Mouse (Mus musculus) neural tube, embryonic 12.5 days (tissue): ENCODE data around the gene Atg2a. TPM values are rescaled to one million over a fixed set of nuclear protein-coding genes. Genes with fewer than 3 reads are reported as not detected.
"Not testable (repeated sequence)": the region's sequence is repeated elsewhere in the genome, so short reads cannot be mapped to it uniquely, and the experiment has no call there.

Source experiments
- ATAC-seq: fragments of 200-750 bp; cut with Nextera tagmentation; 2 replicates; pipeline ENCODE4 v1.8.0; 2017; ENCODE audit warnings: low read depth, mild to moderate bottlenecking, moderate TSS enrichment, moderate library complexity; ENCODE audit not compliant: low FRiP score
- H3K27ac ChIP-seq: fragments of 300-500 bp; sonication (generic); 2 replicates; pipeline ENCODE4 v1.5.1; 2016
- H3K27me3 ChIP-seq: fragments of 300-500 bp; sonication (generic); replicated peaks from 2 replicates; pipeline ENCODE4 v1.6.1; 2016; ENCODE audit warnings: mild to moderate bottlenecking
- H3K36me3 ChIP-seq: fragments of 300-500 bp; sonication (generic); 2 replicates; pipeline ENCODE4 v1.6.1; 2016; ENCODE audit warnings: mild to moderate bottlenecking
- H3K4me1 ChIP-seq: fragments of 300-500 bp; sonication (generic); 2 replicates; pipeline ENCODE4 v1.6.1; 2016
- H3K4me2 ChIP-seq: fragments of 300-500 bp; sonication (generic); replicated peaks from 2 replicates; pipeline ENCODE4 v1.6.1; 2016; ENCODE audit warnings: mild to moderate bottlenecking
- H3K4me3 ChIP-seq: fragments of 300-500 bp; sonication (generic); 2 replicates; pipeline ENCODE4 v1.5.1; 2016
- H3K9ac ChIP-seq: fragments of 300-500 bp; sonication (generic); 2 replicates; pipeline ENCODE4 v1.6.1; 2016; ENCODE audit warnings: mild to moderate bottlenecking
- H3K9me3 ChIP-seq: fragments of 300-500 bp; sonication (generic); 2 replicates; pipeline ENCODE4 v1.6.1; 2016; ENCODE audit warnings: mild to moderate bottlenecking
- WGBS: fragments of 180-500 bp; shearing (Covaris S2); methylation state at CpG from one replicate; pipeline ENCODE4 v1.1.7; 2016; 5-methylcytosine and 5-hydroxymethylcytosine counted together
- polyA plus RNA-seq: library from polyadenylated mRNA; unstranded; fragments of >200 nt; fragmentation: Nextera tagmentation; extraction: Ambion mirVana; gene quantifications from 2 replicates; pipeline ENCODE4 v1.2.1, GENCODE M21; 2016

The Atg2a gene
- polyA plus RNA-seq, 1 experiment from 2014 or later = 14.7 TPM

DNA sequence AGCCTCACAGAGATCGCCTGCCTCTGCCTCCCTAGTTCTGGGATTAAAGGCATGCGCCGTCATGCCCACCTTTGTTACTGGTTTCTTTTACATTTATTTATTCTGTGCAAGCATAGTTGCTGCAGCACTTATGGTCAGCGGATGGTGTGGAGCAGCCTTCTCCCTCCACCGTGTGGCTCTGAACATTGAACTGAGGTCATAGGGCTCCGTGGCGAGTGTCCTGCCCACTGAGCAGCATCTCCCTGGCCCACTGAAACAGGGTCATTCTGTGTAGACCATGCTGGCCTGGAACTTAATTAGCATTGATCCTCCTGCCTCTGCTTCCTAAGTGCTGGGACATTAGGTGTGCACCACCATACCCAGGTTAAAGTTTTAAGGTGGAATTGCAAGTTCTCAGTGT lies 39.1 kb downstream of the Atg2a start:
- Histone ChIP-seq H3K9me3 (no peaks in the 10 kb centered on the region), H3K9ac (no peak overlapping the region; the same call in 1 of the 2 replicates), H3K4me3 (no peak overlapping the region), H3K27me3 (no peaks in the 10 kb centered on the region), H3K4me2 (no peak overlapping the region), H3K27ac (no peak overlapping the region), H3K4me1 (peaks cover 31% of the 10 kb centered on the region), H3K36me3 (peaks cover 55% of the 10 kb centered on the region)
- WGBS = 88% methylated on average over 7 of the region's 7 CpGs
- ATAC-seq = no peak

DNA sequence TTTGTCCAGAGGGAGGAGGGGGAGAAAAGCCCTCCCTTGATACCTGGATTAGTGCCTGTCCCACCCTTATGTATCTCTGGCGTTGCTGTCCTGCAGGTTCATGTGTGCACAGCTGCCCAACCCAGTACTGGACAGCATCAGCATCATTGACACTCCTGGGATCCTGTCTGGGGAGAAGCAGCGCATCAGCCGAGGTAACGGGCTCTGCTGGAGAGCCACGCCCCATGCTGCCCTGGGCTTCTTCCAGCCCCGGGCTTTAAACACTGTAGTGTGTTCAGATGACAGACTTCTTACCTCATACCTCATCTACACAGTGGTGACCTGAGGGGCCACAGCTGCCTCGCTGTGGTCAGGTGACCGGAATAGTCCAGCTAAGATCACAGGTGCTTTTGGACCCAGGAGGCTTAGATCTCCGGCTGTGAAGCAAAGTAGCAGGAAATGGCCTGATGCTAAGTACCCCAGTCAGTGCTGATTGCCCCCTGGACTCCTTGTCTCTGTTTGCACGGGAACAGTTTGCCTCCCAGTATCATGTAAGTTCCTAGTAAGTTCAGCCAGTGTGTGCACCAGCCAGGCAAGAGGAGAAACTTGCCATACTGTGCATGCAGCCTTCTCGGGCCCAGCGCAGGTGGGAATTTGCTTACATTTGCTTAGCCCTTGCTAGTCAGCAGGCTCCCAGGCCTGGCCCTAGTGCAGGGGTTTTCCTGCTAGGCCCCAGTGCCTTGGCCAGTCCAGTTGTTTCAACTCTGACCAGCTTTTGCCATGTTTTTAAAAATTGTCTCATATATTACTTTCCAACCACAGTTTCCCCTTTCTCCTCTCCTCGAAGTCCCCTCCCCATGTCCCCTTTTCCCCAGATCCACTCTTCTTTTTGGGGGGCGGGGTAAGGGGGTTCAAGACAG lies 39.9 kb downstream of the Atg2a start:
- H3K4me3 ChIP-seq = no peak overlapping the region
- ATAC-seq = no peak
- H3K27me3 ChIP-seq = no peaks in the 10 kb centered on the region
- peaks cover 62% of the 10 kb centered on the region for H3K36me3 ChIP-seq
- no peak overlapping the region; the same call in 1 of the 2 replicates for H3K9ac ChIP-seq
- peaks cover 29% of the 10 kb centered on the region for H3K4me1 ChIP-seq
- H3K27ac ChIP-seq = no peak overlapping the region
- H3K4me2 ChIP-seq = no peak overlapping the region
- 85% methylated on average over 14 of the region's 14 CpGs for WGBS
- no peaks in the 10 kb centered on the region for H3K9me3 ChIP-seq

DNA sequence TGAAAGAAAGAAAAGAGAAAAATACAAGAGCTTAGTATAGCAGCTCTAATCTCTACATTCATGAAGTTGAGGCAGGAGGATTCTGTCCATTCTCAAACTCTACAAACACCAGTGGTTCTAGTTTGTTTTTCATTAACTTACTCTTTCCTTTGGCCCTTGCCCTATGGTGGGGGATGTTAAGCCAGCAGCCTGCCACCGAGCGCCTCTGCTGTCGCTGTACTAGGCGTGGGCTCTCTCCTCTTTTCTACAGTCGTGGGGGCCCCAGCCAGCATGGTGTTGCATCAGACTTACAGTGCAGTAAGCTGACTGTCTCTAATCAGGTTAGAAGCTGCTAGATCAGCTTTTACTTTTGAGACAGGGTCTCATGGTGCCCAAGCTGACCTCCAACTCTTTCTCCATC lies 41.5 kb downstream of the Atg2a start:
- H3K4me1 ChIP-seq = peaks cover 25% of the 10 kb centered on the region
- no peaks in the 10 kb centered on the region for H3K9me3 ChIP-seq
- WGBS = 88% methylated on average over 5 of the region's 5 CpGs
- no peak for ATAC-seq
- H3K36me3 ChIP-seq = peaks cover 75% of the 10 kb centered on the region
- H3K27me3 ChIP-seq = no peaks in the 10 kb centered on the region
- no peak overlapping the region for H3K4me2 ChIP-seq
- no peak overlapping the region for H3K27ac ChIP-seq
- no peak overlapping the region for H3K4me3 ChIP-seq
- H3K9ac ChIP-seq = no peak overlapping the region

DNA sequence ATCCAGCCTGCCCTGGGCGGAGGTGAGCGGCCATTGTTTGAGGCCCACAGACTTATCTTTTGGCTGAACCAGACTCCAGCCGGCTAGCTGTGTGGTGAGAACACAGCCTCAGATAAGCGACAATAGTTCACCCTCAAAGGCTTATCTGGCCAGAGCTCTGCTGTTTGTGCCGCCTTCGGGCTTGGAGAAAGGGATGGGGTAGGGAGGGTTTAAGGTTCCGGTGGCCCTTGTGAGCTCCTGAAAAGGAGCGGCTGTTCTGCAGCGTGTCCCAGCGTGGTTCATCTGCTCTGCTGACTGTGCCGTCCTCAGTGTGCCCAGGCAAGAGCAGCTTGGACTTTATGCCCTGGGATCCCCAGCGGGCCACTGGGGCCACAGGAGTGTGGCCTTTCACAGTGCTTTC lies 43.0 kb downstream of the Atg2a start:
- WGBS = 93% methylated on average over 12 of the region's 12 CpGs
- peaks cover 79% of the 10 kb centered on the region for H3K36me3 ChIP-seq

DNA sequence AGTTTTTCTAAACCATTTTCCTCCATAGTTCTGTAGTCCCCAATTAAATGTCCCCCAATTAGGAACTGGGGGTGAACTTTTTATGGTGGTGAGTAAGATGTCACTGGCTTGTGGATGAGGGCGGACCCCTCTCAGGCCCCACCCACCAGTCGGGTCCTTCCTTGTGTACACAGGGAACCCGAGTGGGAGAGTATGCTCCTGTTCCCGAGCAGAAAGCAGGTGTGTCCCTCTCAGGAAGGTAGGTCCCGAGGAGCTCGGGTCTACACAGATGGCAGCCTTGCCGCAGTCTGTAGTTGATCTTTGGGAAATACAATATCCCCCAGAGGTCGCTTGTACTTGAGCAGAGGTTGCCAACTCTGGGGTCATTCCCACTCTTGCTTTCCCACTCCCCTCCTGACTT lies 43.8 kb downstream of the Atg2a start:
- Histone ChIP-seq H3K27ac (no peak overlapping the region), H3K9ac (no peak overlapping the region), H3K4me1 (peaks cover 3% of the 10 kb centered on the region; the same call in 1 of the 2 replicates), H3K9me3 (no peaks in the 10 kb centered on the region), H3K4me2 (no peak overlapping the region), H3K27me3 (no peaks in the 10 kb centered on the region), H3K36me3 (peaks cover 80% of the 10 kb centered on the region), H3K4me3 (no peak overlapping the region)
- no peak for ATAC-seq
- 82% methylated on average over 8 of the region's 8 CpGs for WGBS

More for the DNA sequence above, 43.0 kb downstream of the Atg2a start:
- H3K27me3 ChIP-seq = no peaks in the 10 kb centered on the region
- H3K4me1 ChIP-seq = peaks cover 10% of the 10 kb centered on the region
- H3K9ac ChIP-seq = no peak overlapping the region
- no peaks in the 10 kb centered on the region for H3K9me3 ChIP-seq
- no peak overlapping the region for H3K4me2 ChIP-seq
- ATAC-seq = no peak
- no peak overlapping the region for H3K4me3 ChIP-seq
- H3K27ac ChIP-seq = no peak overlapping the region

DNA sequence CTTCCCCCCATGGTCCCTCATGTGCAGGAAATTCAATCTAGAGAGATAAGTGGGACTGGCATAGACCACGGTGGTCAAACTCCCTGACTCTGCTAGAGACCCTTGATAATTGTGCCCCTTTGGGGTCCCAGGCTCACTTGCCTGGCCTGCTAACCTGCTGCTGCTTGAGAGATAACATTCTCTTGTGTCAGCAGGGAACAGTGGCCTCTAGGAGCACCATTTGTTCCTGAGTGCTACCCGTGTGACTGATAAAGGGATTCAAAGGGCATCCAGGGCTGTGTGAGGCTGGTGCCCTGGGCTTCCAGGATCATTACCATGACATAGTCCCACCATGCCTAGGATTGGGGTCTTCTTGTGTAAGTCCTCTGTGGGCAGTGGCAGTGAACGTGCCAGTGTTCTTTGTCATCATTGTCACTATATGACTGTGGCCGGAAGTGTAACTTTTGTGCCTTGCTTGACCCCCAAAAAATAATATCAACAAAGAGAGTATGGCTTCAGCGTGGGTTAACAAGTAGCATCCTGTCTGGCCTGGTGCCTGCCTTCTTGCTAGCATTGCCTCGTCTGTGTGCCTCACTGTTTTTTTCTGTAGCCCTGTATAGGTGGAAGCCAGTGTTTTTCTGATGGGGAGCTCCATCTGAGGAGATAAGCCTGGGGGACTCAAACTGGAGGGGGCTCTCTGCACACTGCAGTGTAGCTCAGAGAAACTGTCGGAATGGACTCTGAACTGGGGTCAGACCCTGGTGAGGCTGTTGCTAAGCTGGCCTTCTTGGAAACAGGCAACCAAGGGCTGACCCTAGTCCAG lies 44.4 kb downstream of the Atg2a start:
- no peak overlapping the region for H3K9ac ChIP-seq

DNA sequence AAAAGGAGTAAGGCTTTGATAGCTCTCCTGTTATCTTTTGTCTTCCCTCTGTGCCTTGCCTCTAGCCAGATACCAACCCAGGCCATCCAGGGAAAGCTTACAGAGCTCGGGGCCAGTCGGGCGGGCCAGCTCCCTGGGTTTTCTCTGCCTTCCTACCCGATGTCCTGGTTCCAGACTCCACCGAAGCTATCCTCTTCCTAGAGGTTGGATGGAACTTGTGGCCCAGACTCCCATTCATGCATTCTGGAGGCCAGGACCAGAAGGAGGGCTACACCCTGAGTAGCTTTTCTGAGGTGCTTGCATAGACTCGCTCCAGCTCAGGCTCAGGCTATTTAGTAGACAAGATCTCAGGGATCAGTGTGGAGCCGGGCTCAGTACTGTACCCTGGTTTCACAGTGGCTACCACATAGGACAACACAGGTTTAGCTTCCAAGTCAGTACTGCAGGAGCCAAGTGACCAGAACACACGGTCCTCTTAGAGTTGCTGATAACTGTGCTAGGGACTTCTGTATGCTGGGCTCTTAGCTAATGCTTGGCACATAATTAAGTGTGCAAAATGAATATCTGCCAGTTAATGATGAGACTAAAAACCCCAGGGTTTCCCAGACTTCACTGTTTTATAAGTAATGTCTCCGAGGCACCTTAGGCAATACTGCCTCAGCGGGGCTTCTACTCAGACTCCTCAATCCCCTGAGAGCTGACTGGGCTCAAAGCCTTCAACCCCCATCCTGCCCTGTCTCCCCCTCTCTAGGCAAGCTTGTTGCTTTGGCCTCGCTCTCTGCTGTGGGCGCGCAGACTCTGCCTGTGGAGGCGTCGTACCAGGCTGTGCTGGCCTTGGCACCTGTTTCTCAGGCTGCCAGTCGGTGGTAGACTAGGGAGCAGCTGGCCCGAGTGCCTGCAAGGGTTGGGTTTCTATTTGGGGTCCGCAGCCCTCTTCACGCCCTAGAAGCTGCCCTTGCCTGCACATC lies 45.2 kb downstream of the Atg2a start:
- no peaks in the 10 kb centered on the region for H3K27me3 ChIP-seq
- WGBS = 91% methylated on average over 19 of the region's 19 CpGs
- no peak for ATAC-seq
- H3K4me2 ChIP-seq = no peak overlapping the region
- H3K4me3 ChIP-seq = no peak overlapping the region
- no peak overlapping the region for H3K27ac ChIP-seq
- H3K9me3 ChIP-seq = no peaks in the 10 kb centered on the region
- no peak overlapping the region for H3K9ac ChIP-seq
- H3K4me1 ChIP-seq = peaks cover 3% of the 10 kb centered on the region; the same call in 1 of the 2 replicates
- H3K36me3 ChIP-seq = peaks cover 75% of the 10 kb centered on the region

More for the DNA sequence above, 44.4 kb downstream of the Atg2a start:
- H3K27ac ChIP-seq = no peak overlapping the region
- no peak overlapping the region for H3K4me2 ChIP-seq
- peaks cover 77% of the 10 kb centered on the region for H3K36me3 ChIP-seq
- no peaks in the 10 kb centered on the region for H3K27me3 ChIP-seq
- H3K9me3 ChIP-seq = no peaks in the 10 kb centered on the region
- no peak overlapping the region for H3K4me3 ChIP-seq
- no peak for ATAC-seq
- WGBS = 86% methylated on average over 7 of the region's 7 CpGs
- H3K4me1 ChIP-seq = peaks cover 3% of the 10 kb centered on the region; the same call in 1 of the 2 replicates

DNA sequence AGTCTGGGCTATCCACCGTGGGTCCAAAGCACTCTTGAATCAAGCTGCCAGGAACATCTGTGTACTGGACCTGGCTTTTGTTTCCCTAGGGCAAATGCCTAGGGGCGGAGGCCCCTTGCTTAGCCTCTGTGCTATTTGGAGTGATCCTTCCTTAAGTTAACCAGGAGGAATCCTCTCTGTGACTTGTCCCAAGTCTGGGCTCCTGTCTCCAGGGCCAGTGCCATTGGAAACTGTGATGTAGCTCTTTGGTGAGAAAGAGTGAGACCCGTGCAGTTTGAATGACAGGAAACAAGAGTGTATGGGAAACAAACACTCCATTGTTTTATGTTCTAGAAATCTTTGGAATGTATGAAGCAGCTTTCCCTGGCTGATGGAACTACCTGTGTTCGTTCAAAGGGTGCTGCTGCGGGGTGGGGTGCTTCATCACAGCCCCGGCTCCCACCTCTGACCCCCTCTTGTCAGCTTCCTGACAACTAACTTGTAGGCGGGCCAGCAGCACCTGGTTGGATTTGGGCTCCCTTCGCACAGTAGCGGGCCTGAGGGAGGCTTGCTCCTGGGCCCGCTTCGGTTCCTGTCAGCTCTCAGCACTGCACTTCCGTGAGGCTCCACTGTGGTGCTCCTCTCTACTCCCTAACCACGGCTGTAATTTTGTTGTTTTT lies 46.9 kb downstream of the Atg2a start:
- WGBS = 86% methylated on average over 13 of the region's 13 CpGs
- no peaks in the 10 kb centered on the region for H3K27me3 ChIP-seq
- no peak for ATAC-seq
- H3K36me3 ChIP-seq = peaks cover 68% of the 10 kb centered on the region
- no peak overlapping the region for H3K9ac ChIP-seq
- no peak overlapping the region for H3K4me3 ChIP-seq
- peaks cover 3% of the 10 kb centered on the region; the same call in 1 of the 2 replicates for H3K4me1 ChIP-seq
- H3K27ac ChIP-seq = no peak overlapping the region
- H3K4me2 ChIP-seq = no peak overlapping the region
- no peaks in the 10 kb centered on the region for H3K9me3 ChIP-seq

DNA sequence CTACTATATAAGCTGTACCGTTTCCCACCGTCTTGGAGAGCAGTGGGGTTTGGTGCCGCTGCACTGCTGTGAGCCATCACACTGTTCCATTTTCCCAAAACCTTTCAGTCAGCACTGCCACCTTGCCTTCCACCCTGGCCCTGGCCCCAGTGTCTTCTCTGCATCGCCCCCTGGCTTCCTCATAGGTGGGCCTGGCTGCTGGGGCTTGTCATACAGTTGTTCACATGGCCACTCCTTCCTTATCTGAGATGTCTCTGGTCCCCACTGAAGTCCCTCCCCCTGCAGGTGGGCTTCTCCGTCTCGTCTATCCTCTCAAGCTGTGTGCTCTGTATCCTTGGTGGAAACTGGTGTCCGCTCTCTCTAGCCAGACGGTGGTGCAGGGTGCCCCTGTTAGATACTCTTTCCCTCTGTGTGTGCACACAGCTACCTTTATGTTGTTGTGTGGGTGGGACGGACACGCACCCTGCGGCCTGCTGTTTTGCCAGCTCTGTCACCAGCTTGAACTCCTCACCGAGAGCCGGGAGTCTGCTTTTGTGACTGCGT lies 48.3 kb downstream of the Atg2a start:
- H3K27me3 ChIP-seq = no peaks in the 10 kb centered on the region
- H3K36me3 ChIP-seq = peaks cover 66% of the 10 kb centered on the region

DNA sequence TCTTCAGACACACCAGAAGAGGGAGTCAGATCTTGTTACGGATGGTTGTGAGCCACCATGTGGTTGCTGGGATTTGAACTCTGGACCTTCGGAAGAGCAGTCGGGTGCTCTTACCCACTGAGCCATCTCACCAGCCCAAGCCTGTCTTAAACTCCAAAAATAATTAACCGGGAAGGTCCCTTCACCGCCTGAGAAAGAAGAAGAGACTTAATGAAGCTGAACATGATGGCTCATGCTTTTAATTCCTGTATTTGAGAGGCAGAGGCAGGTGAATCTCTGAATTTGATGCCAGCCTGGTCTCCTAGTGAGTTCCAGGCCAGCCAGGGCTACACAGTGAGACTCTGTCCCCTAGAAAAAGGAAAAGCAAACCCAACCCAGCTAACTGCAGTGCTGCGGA lies 49.2 kb downstream of the Atg2a start:
- not testable (repeated sequence) for H3K4me3 ChIP-seq, ATAC-seq
- peaks cover 66% of the 10 kb centered on the region for H3K36me3 ChIP-seq

More for the DNA sequence above, 48.3 kb downstream of the Atg2a start:
- no peak overlapping the region for H3K9ac ChIP-seq
- no peaks in the 10 kb centered on the region for H3K9me3 ChIP-seq
- no peak for ATAC-seq
- H3K4me1 ChIP-seq = peaks cover 3% of the 10 kb centered on the region; the same call in 1 of the 2 replicates
- 91% methylated on average over 14 of the region's 14 CpGs for WGBS
- H3K27ac ChIP-seq = no peak overlapping the region
- no peak overlapping the region for H3K4me3 ChIP-seq
- H3K4me2 ChIP-seq = no peak overlapping the region

More for the DNA sequence above, 49.2 kb downstream of the Atg2a start:
- not testable (repeated sequence) for H3K9ac ChIP-seq, H3K27me3 ChIP-seq, H3K9me3 ChIP-seq, H3K4me2 ChIP-seq, H3K4me1 ChIP-seq, H3K27ac ChIP-seq
- WGBS = 86% methylated on average over 5 of the region's 6 CpGs
